Comparison of ENCODE assay signal across 10 mouse cellular contexts in genomic region chr1:73744555-73745234, GRCm38 (mm10).
DNase-seq lines count a peak whose midpoint lies in the region; ATAC-seq and TF ChIP-seq lines count a peak whose summit lies in the region.
"Had no signal": no experiment of that assay in that cellular context is flagged by ENCODE, and none has a peak within 500 bp of the region (broad histone marks: within the 10 kb centered on the region; RNA-seq: fewer than 3 reads in every experiment).

No protein-coding gene starts in this region.

- peak overlapping the region; percentile 47 for H3K27ac ChIP-seq in lung, embryonic 15.5 days
- peak overlapping the region; percentile 67 for H3K27ac ChIP-seq in forebrain, embryonic 15.5 days (replicated peaks)
- no peak overlapping the region; the same call in 1 of the 2 replicates for H3K27ac ChIP-seq in limb, embryonic 14.5 days (replicated peaks; ENCODE audit: low read depth, low read length)
- peak overlapping the region; percentile 77 for H3K27ac ChIP-seq in stomach, embryonic 15.5 days

- H3K4me3 ChIP-seq in lung, embryonic 15.5 days: no peak overlapping the region
- H3K4me3 ChIP-seq in forebrain, embryonic 15.5 days: no peak overlapping the region
- H3K4me3 ChIP-seq in limb, embryonic 14.5 days (replicated peaks; ENCODE audit: low read length): no peak overlapping the region
- no peak overlapping the region for H3K4me3 ChIP-seq in stomach, embryonic 15.5 days (replicated peaks)

- WGBS in lung, embryonic 15.5 days: 66% methylated on average over 4 of the region's 4 CpGs
- 24% methylated on average over 4 of the region's 4 CpGs for WGBS in forebrain, embryonic 15.5 days
- 42% methylated on average over 4 of the region's 4 CpGs for WGBS in limb, embryonic 14.5 days
- 64% methylated on average over 4 of the region's 4 CpGs for WGBS in stomach, embryonic 15.5 days

- no peaks in the 10 kb centered on the region for H3K27me3 ChIP-seq in lung, embryonic 15.5 days
- H3K27me3 ChIP-seq in forebrain, embryonic 15.5 days: no peaks in the 10 kb centered on the region
- no peaks in the 10 kb centered on the region for H3K27me3 ChIP-seq in limb, embryonic 14.5 days (ENCODE audit: control insufficient read depth, insufficient read depth, low read length)
- no peaks in the 10 kb centered on the region for H3K27me3 ChIP-seq in stomach, embryonic 15.5 days (replicated peaks)

- TF ChIP-seq POLR2A in limb, embryonic 14.5 days (IDR thresholded peaks at IDR 0.05; ENCODE audit: borderline replicate concordance, extremely low read depth, insufficient read depth, insufficient read length): no peak

- no peak for DNase-seq in lung, postnatal 14 days
- peak; percentile 26 for DNase-seq in limb, embryonic 14.5 days (ENCODE audit: low spot score)
- DNase-seq in adrenal gland, postnatal 36 days: no peak
- no peak for DNase-seq in spleen, postnatal 36 days (ENCODE audit: low spot score in 2 of 2)
- DNase-seq in layer of hippocampus, postnatal 14 days (ENCODE audit: low spot score in 2 of 2): no peak
- DNase-seq: gastrocnemius, postnatal 36 days had no signal

- no peak for ATAC-seq in lung, embryonic 15.5 days (ENCODE audit: borderline replicate concordance, extremely low read depth, low FRiP score, low TSS enrichment)
- peak; percentile 54; the same call in 1 of the 2 replicates for ATAC-seq in forebrain, embryonic 15.5 days (replicated peaks)
- ATAC-seq in limb, embryonic 14.5 days (ENCODE audit: low FRiP score, low read depth): peak; percentile 61; the same call in 1 of the 2 replicates
- peak; percentile 53; the same call in 1 of the 2 replicates for ATAC-seq in stomach, embryonic 15.5 days (ENCODE audit: insufficient read depth, low FRiP score, low read depth)
- ATAC-seq: activated CD4-positive, CD25-positive, alpha-beta regulatory T cell, adult 4 months had no signal

- H3K4me2 ChIP-seq in lung, embryonic 15.5 days: no peak overlapping the region
- H3K4me2 ChIP-seq in forebrain, embryonic 15.5 days (replicated peaks): no peak overlapping the region
- H3K4me2 ChIP-seq in limb, embryonic 14.5 days (replicated peaks; ENCODE audit: low read depth, low read length, severe bottlenecking): 0 out of 2 replicates have a peak overlapping the region, but pooled peaks have one; percentile 9
- H3K4me2 ChIP-seq in stomach, embryonic 15.5 days: no peak overlapping the region

- no peak overlapping the region for H3K9ac ChIP-seq in lung, embryonic 15.5 days
- no peak overlapping the region for H3K9ac ChIP-seq in forebrain, embryonic 15.5 days (replicated peaks)
- no peak overlapping the region for H3K9ac ChIP-seq in limb, embryonic 14.5 days (ENCODE audit: low read depth, low read length, severe bottlenecking)
- H3K9ac ChIP-seq in stomach, embryonic 15.5 days: no peak overlapping the region

- H3K9me3 ChIP-seq in lung, embryonic 15.5 days: no peaks in the 10 kb centered on the region
- H3K9me3 ChIP-seq in forebrain, embryonic 15.5 days: no peaks in the 10 kb centered on the region
- H3K9me3 ChIP-seq in limb, embryonic 14.5 days (ENCODE audit: control insufficient read depth, low read length): no peaks in the 10 kb centered on the region
- H3K9me3 ChIP-seq in stomach, embryonic 15.5 days: no peaks in the 10 kb centered on the region

- H3K4me1 ChIP-seq in lung, embryonic 15.5 days: peaks cover 22% of the 10 kb centered on the region
- peaks cover 11% of the 10 kb centered on the region for H3K4me1 ChIP-seq in forebrain, embryonic 15.5 days
- H3K4me1 ChIP-seq in limb, embryonic 14.5 days (ENCODE audit: control insufficient read depth, insufficient read depth, low read length): peaks cover 13% of the 10 kb centered on the region
- H3K4me1 ChIP-seq in stomach, embryonic 15.5 days: peaks cover 13% of the 10 kb centered on the region; the same call in 1 of the 2 replicates

- no peaks in the 10 kb centered on the region for H3K36me3 ChIP-seq in lung, embryonic 15.5 days
- no peaks in the 10 kb centered on the region for H3K36me3 ChIP-seq in forebrain, embryonic 15.5 days
- H3K36me3 ChIP-seq in limb, embryonic 14.5 days (ENCODE audit: control insufficient read depth, insufficient read depth, low read length): no peaks in the 10 kb centered on the region
- no peaks in the 10 kb centered on the region for H3K36me3 ChIP-seq in stomach, embryonic 15.5 days
